Mouse (Mus musculus) small intestine, adult 2 months (tissue): ENCODE data around the gene Cyp4a30b.
"Not testable (repeated sequence)": the region's sequence is repeated elsewhere in the genome, so short reads cannot be mapped to it uniquely, and the experiment has no call there.

ENCODE experiments used
- CTCF ChIP-seq: fragments of 200-500 bp; IDR thresholded peaks from 2 replicates; pipeline ENCODE4 v1.5.1; 2012; ENCODE audit warnings: low read depth, mild to moderate bottlenecking, control low read depth, inconsistent platforms, low read length, moderate library complexity, mixed read lengths; ENCODE audit not compliant: insufficient replicate concordance, insufficient read length; ENCODE audit errors: extremely low read depth
- POLR2A ChIP-seq: fragments of 200-500 bp; IDR thresholded peaks from 2 replicates; pipeline ENCODE4 v1.6.1; 2012; ENCODE audit warnings: low read depth, mild to moderate bottlenecking, control low read depth, inconsistent platforms, low read length, moderate library complexity

GRCm38 (mm10) chr4:115518000-115518399, 65.6 kb downstream of the Cyp4a30b start, which contains the start of gene Cyp4a10:
- TF ChIP-seq CTCF, POLR2A: not testable (repeated sequence)
